Mouse (Mus musculus) spleen, postnatal 36 days (tissue): ENCODE measurements at regions not wholly inside any gene's neighbourhood (a gene's known extent, or its start where the extent isn't known, plus 50 kb on each side); places are given as distances from the start of the nearest gene placed in this dataset.
"Not testable (repeated sequence)": the region's sequence is repeated elsewhere in the genome, so short reads cannot be mapped to it uniquely, and the experiment has no call there.

ENCODE experiments used
- DNase-seq, 2 experiments: peaks; one replicate each; pipeline ENCODE4 v3.0.0; 2022; ENCODE audit warnings: low spot score in 2 of 2, mixed read lengths in 1 of 2

- DNase-seq, result peak in 1 of 2 experiments; percentile 0
Observed at GRCm38 (mm10) chr4:3049972-3050846, 116.9 kb upstream of the Vmn1r2 start.

GRCm38 (mm10) chr4:3050847-3051135 is 116.3 kb upstream of the Vmn1r2 start:
- peak in 1 of 2 experiments; percentile 0 for DNase-seq

- DNase-seq, result no peak
Observed at GRCm38 (mm10) chr4:3051212-3051611, 115.9 kb upstream of the Vmn1r2 start.

- peak in 1 of 2 experiments; percentile 1 for DNase-seq
Observed at GRCm38 (mm10) chr4:3052314-3053059, 114.6 kb upstream of the Vmn1r2 start.

GRCm38 (mm10) chr4:3053060-3053406 is 114.1 kb upstream of the Vmn1r2 start:
- peak; percentile 0 to 1 for DNase-seq

- DNase-seq, result peak; percentile 0
Observed at GRCm38 (mm10) chr4:3053496-3054216, 113.5 kb upstream of the Vmn1r2 start.

GRCm38 (mm10) chr4:3054886-3055285 is 112.2 kb upstream of the Vmn1r2 start:
- peak; percentile 0 to 1 for DNase-seq

GRCm38 (mm10) chr4:3055396-3055795 is 111.7 kb upstream of the Vmn1r2 start:
- peak in 1 of 2 experiments; percentile 0 for DNase-seq

- DNase-seq, result peak in 1 of 2 experiments; percentile 0
Observed at GRCm38 (mm10) chr4:3059511-3060054, 107.5 kb upstream of the Vmn1r2 start.

GRCm38 (mm10) chr4:3062027-3062605 is 105.0 kb upstream of the Vmn1r2 start:
- DNase-seq, result peak; percentile 0 to 1

- DNase-seq, result peak in 1 of 2 experiments; percentile 0
Observed at GRCm38 (mm10) chr4:3063966-3064365, 103.2 kb upstream of the Vmn1r2 start.

GRCm38 (mm10) chr4:3064571-3064970 is 102.5 kb upstream of the Vmn1r2 start:
- peak in 1 of 2 experiments; percentile 0 for DNase-seq

- not testable (repeated sequence) for DNase-seq
Observed at GRCm38 (mm10) chr4:3065335-3065734, 101.8 kb upstream of the Vmn1r2 start.

GRCm38 (mm10) chr4:3066051-3066736 is 100.9 kb upstream of the Vmn1r2 start:
- DNase-seq, result peak; percentile 0 to 1

- peak; percentile 0 for DNase-seq
Observed at GRCm38 (mm10) chr4:3067265-3067664, 99.9 kb upstream of the Vmn1r2 start.

GRCm38 (mm10) chr4:3067666-3068065 is 99.5 kb upstream of the Vmn1r2 start:
- peak; percentile 18 to 24 for DNase-seq

GRCm38 (mm10) chr4:3068306-3069223 is 98.6 kb upstream of the Vmn1r2 start:
- DNase-seq, result peak; percentile 1

GRCm38 (mm10) chr4:3069341-3069740 is 97.8 kb upstream of the Vmn1r2 start:
- DNase-seq, result peak; percentile 1

- not testable (repeated sequence) for DNase-seq
Observed at GRCm38 (mm10) chr4:3071326-3071725, 95.8 kb upstream of the Vmn1r2 start.

GRCm38 (mm10) chr4:3079901-3080300 is 87.2 kb upstream of the Vmn1r2 start:
- peak in 1 of 2 experiments; percentile 0 for DNase-seq
